Mouse (Mus musculus) thymus, adult 2 months (tissue): ENCODE data around the gene Camsap1. TPM values are rescaled to one million over a fixed set of nuclear protein-coding genes. Genes with fewer than 3 reads are reported as not detected.

ENCODE experiments used
- DNase-seq: peaks from one replicate; pipeline ENCODE4 v3.0.0; 2021
- H3K27ac ChIP-seq: fragments of 200-500 bp; 2 replicates; pipeline ENCODE4 v1.5.1; 2012; ENCODE audit warnings: low read length, control low read depth; ENCODE audit not compliant: control insufficient read depth, insufficient read depth
- H3K27me3 ChIP-seq: fragments of 200-500 bp; 2 replicates; pipeline ENCODE4 v1.6.1; 2012; ENCODE audit warnings: mild to moderate bottlenecking, low read length, moderate library complexity, mixed read lengths; ENCODE audit not compliant: control insufficient read depth, insufficient read depth
- H3K36me3 ChIP-seq: fragments of 200-500 bp; 2 replicates; pipeline ENCODE4 v1.6.1; 2012; ENCODE audit warnings: mild to moderate bottlenecking, low read length, moderate library complexity; ENCODE audit not compliant: control insufficient read depth, insufficient read depth
- H3K4me1 ChIP-seq: fragments of 200-500 bp; replicated peaks from 2 replicates; pipeline ENCODE4 v1.6.1; 2012; ENCODE audit warnings: low read length; ENCODE audit not compliant: control insufficient read depth, insufficient read depth
- H3K4me3 ChIP-seq: fragments of 200-500 bp; 2 replicates; pipeline ENCODE4 v1.5.1; 2012; ENCODE audit warnings: mild to moderate bottlenecking, low read length, control low read depth, moderate library complexity; ENCODE audit not compliant: control insufficient read depth, insufficient read depth
- CTCF ChIP-seq: fragments of 200-500 bp; IDR thresholded peaks from 2 replicates; pipeline ENCODE4 v1.5.1; 2012; ENCODE audit warnings: mild to moderate bottlenecking, control low read depth, low read length, moderate library complexity, borderline replicate concordance; ENCODE audit not compliant: control insufficient read depth, poor library complexity, insufficient read depth; ENCODE audit errors: extremely low read depth
- POLR2A ChIP-seq: fragments of 200-500 bp; IDR thresholded peaks from 2 replicates; pipeline ENCODE4 v1.6.1; 2012; ENCODE audit warnings: mild to moderate bottlenecking, low read length, control low read depth, moderate library complexity; ENCODE audit not compliant: control insufficient read depth, poor library complexity, insufficient read depth; ENCODE audit errors: extremely low read depth
- WGBS: fragments of 180-500 bp; shearing (Covaris S2); methylation state at CpG from one replicate; pipeline ENCODE4 v1.1.7; 2018; 5-methylcytosine and 5-hydroxymethylcytosine counted together
- polyA plus RNA-seq: library from polyadenylated mRNA; depleted of rRNA; stranded (reverse); fragments of >200 nt; gene quantifications from 2 replicates; pipeline ENCODE4 v1.2.3, GENCODE M21; 2012; rRNA removed

Gene Camsap1
- polyA plus RNA-seq, 1 experiment = 20.7 TPM

DNA sequence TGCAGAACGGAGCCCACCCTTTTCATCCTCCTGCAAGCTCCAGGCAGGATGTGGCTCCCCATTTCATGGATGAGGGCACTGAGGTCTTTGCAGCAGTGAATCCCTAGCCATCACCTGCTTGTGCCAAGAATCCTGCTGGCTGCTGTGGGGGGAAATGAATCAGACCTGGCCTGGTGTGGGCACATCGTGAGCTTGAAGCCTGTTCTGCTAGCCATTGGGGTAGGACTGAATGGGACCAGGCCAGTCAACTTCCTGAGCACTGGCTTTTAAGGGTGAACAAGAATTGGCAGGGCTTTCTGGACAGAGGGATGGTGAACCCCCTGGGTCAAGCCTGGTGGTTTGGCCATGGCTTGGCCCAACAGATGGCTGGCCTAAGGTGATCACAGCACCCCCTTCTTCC, 104.6 kb downstream of the Camsap1 start:
- peaks cover 8% of the 10 kb centered on the region; the same call in 1 of the 2 replicates for H3K27me3 ChIP-seq

DNA sequence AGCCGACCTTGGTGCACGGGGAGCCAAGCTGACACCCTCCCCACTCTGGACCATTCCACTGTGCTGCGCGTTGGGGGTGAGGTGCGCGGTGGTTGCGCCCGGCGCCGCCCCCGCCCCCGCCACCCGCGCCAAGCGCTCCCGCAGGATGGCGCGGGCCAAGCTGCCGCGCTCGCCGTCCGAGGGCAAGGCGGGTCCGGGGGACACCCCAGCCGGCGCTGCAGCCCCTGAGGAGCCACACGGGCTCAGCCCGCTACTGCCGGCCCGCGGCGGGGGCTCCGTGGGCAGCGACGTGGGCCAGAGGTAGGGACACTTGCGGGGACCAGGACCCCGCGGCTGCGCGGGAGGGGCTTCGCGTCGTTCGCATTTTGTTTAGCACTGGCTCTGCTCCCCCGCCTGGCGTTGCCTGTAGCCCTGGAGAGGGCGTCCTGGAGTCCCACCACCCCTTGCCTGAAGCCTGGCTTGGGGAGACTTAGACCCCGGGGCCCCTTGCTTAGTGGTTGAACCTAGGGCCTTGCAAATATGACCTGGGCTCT, 105.3 kb downstream of the Camsap1 start:
- no peaks in the 10 kb centered on the region for H3K36me3 ChIP-seq
- peaks cover 8% of the 10 kb centered on the region; the same call in 1 of the 2 replicates for H3K27me3 ChIP-seq
- no peak for DNase-seq
- no peak for TF ChIP-seq POLR2A
- no peak for TF ChIP-seq CTCF
- WGBS = 14% methylated on average over 49 of the region's 49 CpGs
- no peak overlapping the region for H3K27ac ChIP-seq
- H3K4me1 ChIP-seq = no peaks in the 10 kb centered on the region
- H3K4me3 ChIP-seq = no peak overlapping the region

More for the DNA sequence above, 104.6 kb downstream of the Camsap1 start:
- no peak for DNase-seq
- Histone ChIP-seq H3K36me3 (no peaks in the 10 kb centered on the region), H3K4me1 (no peaks in the 10 kb centered on the region), H3K4me3 (no peak overlapping the region), H3K27ac (no peak overlapping the region)
- TF ChIP-seq CTCF (no peak), POLR2A (no peak)
- 92% methylated on average over 2 of the region's 2 CpGs for WGBS

DNA sequence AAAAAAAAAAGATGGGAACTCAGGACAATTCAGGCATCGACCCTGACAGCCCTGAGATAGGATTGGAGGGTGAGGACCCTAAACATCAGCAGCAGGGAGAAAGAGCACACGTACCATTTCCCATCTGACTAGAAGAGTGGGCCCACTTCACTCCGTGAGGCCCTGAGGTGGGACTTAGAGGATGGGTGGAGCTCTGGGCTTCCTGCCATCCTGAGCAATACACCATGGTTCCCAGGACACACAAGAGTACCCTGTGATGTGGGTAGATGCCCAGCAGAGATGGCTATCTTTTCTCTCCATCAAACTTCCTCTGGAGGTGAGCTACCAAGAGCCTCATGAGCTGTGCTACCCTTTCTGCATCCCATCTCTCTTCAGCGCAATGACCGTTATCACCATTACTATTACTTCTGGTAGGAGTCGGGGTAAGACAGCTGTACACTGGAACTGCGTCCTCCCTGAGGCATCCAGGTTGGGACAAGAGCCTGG, 105.8 kb downstream of the Camsap1 start:
- H3K36me3 ChIP-seq = no peaks in the 10 kb centered on the region
- no peak for DNase-seq
- TF ChIP-seq CTCF = no peak
- TF ChIP-seq POLR2A = no peak
- WGBS = 42% methylated on average over 7 of the region's 7 CpGs
- H3K27ac ChIP-seq = no peak overlapping the region
- no peak overlapping the region for H3K4me3 ChIP-seq
- H3K4me1 ChIP-seq = no peaks in the 10 kb centered on the region
- peaks cover 8% of the 10 kb centered on the region; the same call in 1 of the 2 replicates for H3K27me3 ChIP-seq

Other genes starting within 250 kb of the Camsap1 start
- gene Obp2b, start 246.3 kb downstream of the Camsap1 start, polyA plus RNA-seq = not detected in 2 replicates
- gene Lcn3, start 217.7 kb downstream of the Camsap1 start, polyA plus RNA-seq = 0.16 TPM in 1 of 2 replicates, not detected in the other
- gene Lcn11, start 206.3 kb downstream of the Camsap1 start, polyA plus RNA-seq = 0.23 and 0.49 TPM in 2 replicates
- 1.0 and 2.4 TPM in 2 replicates for gene Gm13539, start 201.0 kb downstream of the Camsap1 start, polyA plus RNA-seq
- gene Glt6d1, start 167.4 kb downstream of the Camsap1 start, polyA plus RNA-seq = not detected in 2 replicates
- gene Lcn9, start 160.1 kb downstream of the Camsap1 start, polyA plus RNA-seq = not detected in 2 replicates
- 0.09 and 0.18 TPM in 2 replicates for gene Sohlh1, start 136.0 kb downstream of the Camsap1 start, polyA plus RNA-seq
- gene Kcnt1, start 119.5 kb downstream of the Camsap1 start, polyA plus RNA-seq = 1.1 and 1.2 TPM in 2 replicates
- 61.9 and 66.3 TPM in 2 replicates for gene Ubac1, start 38.5 kb upstream of the Camsap1 start, polyA plus RNA-seq
- gene Nacc2, start 139.9 kb upstream of the Camsap1 start, polyA plus RNA-seq = 12.6 and 13.8 TPM in 2 replicates
- gene Lhx3, start 225.0 kb upstream of the Camsap1 start, polyA plus RNA-seq = 0.19 and 0.47 TPM in 2 replicates